In the genomic region with DNA sequence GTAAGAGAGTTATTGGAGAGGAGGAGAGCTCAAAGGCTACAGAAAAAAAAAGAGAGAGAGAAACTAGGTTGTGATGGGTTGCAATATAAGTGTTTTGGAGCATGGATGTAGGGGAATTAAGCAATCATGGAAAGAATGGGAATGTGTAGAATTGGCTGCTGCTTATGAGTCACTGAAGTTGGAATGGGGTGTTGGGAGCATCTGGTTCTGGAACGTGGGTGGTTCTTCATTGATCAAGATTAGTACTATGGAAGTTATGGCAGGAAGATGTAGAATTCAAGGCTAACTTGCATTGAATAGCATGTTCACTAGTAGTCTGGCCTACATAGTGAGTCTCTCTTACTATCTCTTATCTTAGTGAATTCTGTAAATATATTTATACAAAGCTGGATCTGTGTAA, we compare ENCODE assay signal across 26 mouse cellular contexts.
"Had no signal": no experiment of that assay in that cellular context is flagged by ENCODE, and none has a peak within 500 bp of the region (broad histone marks: within the 10 kb centered on the region; RNA-seq: fewer than 3 reads in every experiment).

No protein-coding gene starts in this region.

- H3K9me3 ChIP-seq: heart, embryonic 13.5 days; heart, embryonic 15.5 days; hindbrain, embryonic 13.5 days; hindbrain, embryonic 15.5 days; kidney, embryonic 15.5 days; limb, embryonic 13.5 days; limb, embryonic 15.5 days; liver, embryonic 12.5 days had no signal

- H3K4me1 ChIP-seq: heart, embryonic 13.5 days; heart, embryonic 15.5 days; hindbrain, embryonic 13.5 days; hindbrain, embryonic 15.5 days; kidney, embryonic 15.5 days; limb, embryonic 13.5 days; limb, embryonic 15.5 days; liver, embryonic 12.5 days had no signal

- H3K4me3 ChIP-seq: heart, adult 2 months; heart, embryonic 13.5 days; heart, embryonic 15.5 days; hindbrain, embryonic 13.5 days; hindbrain, embryonic 15.5 days; kidney, embryonic 15.5 days; layer of hippocampus, adult 2 months; limb, embryonic 13.5 days; limb, embryonic 15.5 days; liver, embryonic 12.5 days had no signal

- H3K27me3 ChIP-seq: heart, embryonic 13.5 days; heart, embryonic 15.5 days; hindbrain, embryonic 13.5 days; hindbrain, embryonic 15.5 days; kidney, embryonic 15.5 days; limb, embryonic 13.5 days; limb, embryonic 15.5 days; liver, embryonic 12.5 days had no signal

- H3K9ac ChIP-seq: heart, embryonic 13.5 days; heart, embryonic 15.5 days; hindbrain, embryonic 13.5 days; hindbrain, embryonic 15.5 days; kidney, embryonic 15.5 days; limb, embryonic 13.5 days; limb, embryonic 15.5 days; liver, embryonic 12.5 days; liver, embryonic 14.5 days had no signal

- DNase-seq: gastrocnemius, postnatal 14 days; gastrocnemius, postnatal 36 days; heart, adult 11 months; heart, adult 2 months; heart, postnatal 14 days; heart, postnatal 36 days; kidney, adult 11 months; kidney, adult 2 months; kidney, adult 9 months; kidney, postnatal 14 days; kidney, postnatal 36 days; left cerebral cortex, postnatal 4 days had no signal

- ATAC-seq: hindbrain, postnatal 0 days; intestine, embryonic 16.5 days; liver, embryonic 12.5 days had no signal

- H3K36me3 ChIP-seq: heart, embryonic 13.5 days; heart, embryonic 15.5 days; hindbrain, embryonic 13.5 days; hindbrain, embryonic 15.5 days; kidney, embryonic 15.5 days; limb, embryonic 13.5 days; limb, embryonic 15.5 days; liver, embryonic 12.5 days had no signal

- H3K27ac ChIP-seq: heart, adult 2 months; heart, embryonic 13.5 days; heart, embryonic 15.5 days; hindbrain, embryonic 13.5 days; hindbrain, embryonic 15.5 days; hindbrain, postnatal 0 days; kidney, embryonic 15.5 days; kidney, postnatal 0 days; layer of hippocampus, adult 2 months; limb, embryonic 13.5 days; limb, embryonic 15.5 days; liver, embryonic 12.5 days; liver, embryonic 14.5 days had no signal

- H3K4me2 ChIP-seq: heart, embryonic 11.5 days; heart, embryonic 13.5 days; heart, embryonic 15.5 days; hindbrain, embryonic 13.5 days; hindbrain, embryonic 15.5 days; kidney, embryonic 15.5 days; limb, embryonic 13.5 days; limb, embryonic 15.5 days; liver, embryonic 12.5 days had no signal
